Mouse (Mus musculus): ENCODE results near the gene Phf12. TPM values are rescaled to one million over a fixed set of nuclear protein-coding genes. Genes with fewer than 3 reads are reported as not detected.
A peak's percentile ranks its signal among the peaks of the same experiment; 100 is the strongest.
"Not testable (repeated sequence)": the region's sequence is repeated elsewhere in the genome, so short reads cannot be mapped to it uniquely, and the experiment has no call there.

The Phf12 gene
- total RNA-seq, 1 experiment = 38.4 TPM

- no peak overlapping the region for H3K27ac ChIP-seq (ENCODE audit: insufficient read depth, low read depth, low read length, poor library complexity, severe bottlenecking)
- H3K9ac ChIP-seq (ENCODE audit: insufficient read depth, low read depth, low read length, poor library complexity, severe bottlenecking) = no peak overlapping the region
- H3K4me3 ChIP-seq (ENCODE audit: insufficient read depth in 1 of 2, low read depth in 1 of 2, low read length in 2 of 2, poor library complexity in 1 of 2, severe bottlenecking in 1 of 2) = no peak overlapping the region
- H3K9me3 ChIP-seq (ENCODE audit: control insufficient read depth, insufficient read depth, low read depth, low read length) = no peaks in the 10 kb centered on the region
- H3K36me3 ChIP-seq (ENCODE audit: control insufficient read depth, insufficient read depth, low read length, poor library complexity, severe bottlenecking) = peaks cover 5% of the 10 kb centered on the region; the same call in 1 of the 2 replicates
- TF ChIP-seq MAFK (IDR thresholded peaks at IDR 0.05; ENCODE audit: insufficient read depth, low read depth, low read length) (no peak), CHD2 (IDR thresholded peaks at IDR 0.05; ENCODE audit: low read depth, low read length) (no peak), ZC3H11A (IDR thresholded peaks at IDR 0.05; ENCODE audit: borderline replicate concordance, low read depth, low read length) (no peak), HCFC1 (IDR thresholded peaks at IDR 0.05; ENCODE audit: borderline replicate concordance, insufficient read depth, low read length) (no peak), ZNF384 (IDR thresholded peaks at IDR 0.05; ENCODE audit: low read depth, low read length) (no peak)
- no peak for DNase-seq (ENCODE audit: low read depth, low spot score)
- peaks cover 5 to 6% of the 10 kb centered on the region in 2 experiments; a peak in 2 of 4 replicates for H3K4me1 ChIP-seq (ENCODE audit: control insufficient read depth in 2 of 2, insufficient read depth in 2 of 2, low read length in 2 of 2, poor library complexity in 1 of 2)
- in situ Hi-C loops (cut with MboI; ENCODE audit: low sequenced_read_pairs in 2 of 2, unreplicated experiment in 2 of 2) = no loop called here
Measured at GRCm38 (mm10) chr11:78036791-78037190, 54.2 kb downstream of the Phf12 start.

DNA sequence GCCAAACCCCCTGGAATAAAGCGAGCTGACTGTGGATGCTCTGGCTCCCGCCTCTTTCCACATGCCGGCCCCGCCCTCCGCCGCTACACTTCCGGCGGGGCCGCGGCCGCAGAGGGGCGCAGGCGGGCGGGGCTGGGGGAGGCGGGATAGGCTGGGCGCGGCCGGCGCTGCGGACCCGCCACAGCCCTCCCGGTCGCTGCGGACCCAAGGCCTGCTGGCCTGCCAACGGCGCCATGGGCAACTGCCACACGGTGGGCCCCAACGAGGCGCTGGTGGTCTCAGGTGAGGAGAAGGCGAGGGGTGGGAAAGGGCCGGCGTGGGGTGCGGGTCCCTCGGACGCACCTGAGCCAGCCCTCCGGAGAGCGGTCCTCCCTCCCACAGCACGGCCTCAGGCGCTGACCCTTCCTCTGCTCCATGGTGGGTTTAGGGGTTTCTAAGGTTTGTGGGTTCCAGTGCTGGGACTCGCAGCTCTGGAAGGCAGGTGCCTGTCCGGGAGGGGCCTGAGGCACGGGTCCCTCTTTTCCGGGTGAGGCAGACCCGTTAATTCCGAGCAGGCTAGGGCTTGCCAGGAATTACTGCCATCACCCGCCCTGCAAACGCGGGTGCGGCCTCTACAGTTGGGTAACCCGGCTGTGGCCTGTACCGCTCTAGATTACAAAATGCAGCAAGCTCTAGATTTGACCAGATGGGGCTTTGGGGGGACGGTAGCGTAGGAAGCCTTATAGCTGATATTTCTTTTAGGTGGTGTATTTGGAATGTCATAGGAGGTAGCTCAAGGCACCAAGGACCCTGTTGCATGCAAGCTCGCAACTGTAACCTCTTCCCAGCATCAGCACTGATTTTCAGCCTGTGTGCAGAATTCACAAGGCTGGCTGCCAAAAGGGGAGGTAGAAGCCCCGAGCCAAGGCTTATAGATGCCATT is 55.5 kb downstream of the Phf12 start, which contains the start of gene Flot2:
TSS of gene Flot2 (plus strand) at position 101 of the 922 bp plus-strand sequence.
- peaks cover 5% of the 10 kb centered on the region in 2 experiments; a peak in 2 of 4 replicates for H3K4me1 ChIP-seq (ENCODE audit: control insufficient read depth in 2 of 2, insufficient read depth in 2 of 2, low read length in 2 of 2, poor library complexity in 1 of 2)
- no peak within 1 kb of the TSS for H3K27ac ChIP-seq (ENCODE audit: insufficient read depth, low read depth, low read length, poor library complexity, severe bottlenecking)
- H3K36me3 ChIP-seq (ENCODE audit: control insufficient read depth, insufficient read depth, low read length, poor library complexity, severe bottlenecking) = peaks cover 5% of the 10 kb centered on the region; the same call in 1 of the 2 replicates

DNA sequence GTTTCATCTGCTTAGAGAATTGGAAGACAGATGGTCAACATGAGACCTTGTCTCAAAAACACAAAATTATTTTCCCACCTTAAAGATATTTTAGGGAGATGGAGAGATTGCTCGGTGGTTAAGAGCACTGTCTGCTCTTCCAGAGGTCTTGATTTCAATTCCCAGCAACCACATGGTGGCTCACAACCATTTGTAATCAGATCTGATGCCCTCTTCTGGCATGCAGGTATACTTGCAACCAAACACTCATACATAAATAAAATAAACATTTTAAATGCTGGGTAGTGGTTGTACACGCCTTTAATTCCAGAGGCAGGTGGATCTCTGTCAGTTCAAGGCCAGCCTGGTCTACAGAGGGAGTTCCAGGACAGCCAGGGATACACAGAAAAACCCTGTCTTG is 58.3 kb downstream of the Phf12 start:
- DNase-seq (ENCODE audit: low read depth, low spot score) = no peak
- peaks cover 5% of the 10 kb centered on the region in 2 experiments; a peak in 2 of 4 replicates for H3K4me1 ChIP-seq (ENCODE audit: control insufficient read depth in 2 of 2, insufficient read depth in 2 of 2, low read length in 2 of 2, poor library complexity in 1 of 2)
- TF ChIP-seq ZNF384 (IDR thresholded peaks at IDR 0.05; ENCODE audit: low read depth, low read length) = no peak

More for the DNA sequence above, 55.5 kb downstream of the Phf12 start, which contains the start of gene Flot2:
- peak; percentile 30 for DNase-seq (ENCODE audit: low read depth, low spot score)
- in situ Hi-C loops (cut with MboI; ENCODE audit: low sequenced_read_pairs in 2 of 2, unreplicated experiment in 2 of 2) = no loop called here
- H3K9ac ChIP-seq (ENCODE audit: insufficient read depth, low read depth, low read length, poor library complexity, severe bottlenecking) = peak within 1 kb of the TSS; percentile 81
- H3K9me3 ChIP-seq (ENCODE audit: control insufficient read depth, insufficient read depth, low read depth, low read length) = no peaks in the 10 kb centered on the region
- H3K4me3 ChIP-seq (ENCODE audit: insufficient read depth in 1 of 2, low read depth in 1 of 2, low read length in 2 of 2, poor library complexity in 1 of 2, severe bottlenecking in 1 of 2) = peak within 1 kb of the TSS; percentile 74 to 86
- TF ChIP-seq CHD2 (IDR thresholded peaks at IDR 0.05; ENCODE audit: low read depth, low read length) (no peak), HCFC1 (IDR thresholded peaks at IDR 0.05; ENCODE audit: borderline replicate concordance, insufficient read depth, low read length) (no peak), MAFK (IDR thresholded peaks at IDR 0.05; ENCODE audit: insufficient read depth, low read depth, low read length) (no peak), ZC3H11A (IDR thresholded peaks at IDR 0.05; ENCODE audit: borderline replicate concordance, low read depth, low read length) (no peak), ZNF384 (IDR thresholded peaks at IDR 0.05; ENCODE audit: low read depth, low read length) (no peak)

GRCm38 (mm10) chr11:78042290-78042870 is 59.8 kb downstream of the Phf12 start:
- H3K9ac ChIP-seq (ENCODE audit: insufficient read depth, low read depth, low read length, poor library complexity, severe bottlenecking); H3K4me1 ChIP-seq (ENCODE audit: control insufficient read depth in 2 of 2, insufficient read depth in 2 of 2, low read length in 2 of 2, poor library complexity in 1 of 2); H3K36me3 ChIP-seq (ENCODE audit: control insufficient read depth, insufficient read depth, low read length, poor library complexity, severe bottlenecking); H3K4me3 ChIP-seq (ENCODE audit: insufficient read depth in 1 of 2, low read depth in 1 of 2, low read length in 2 of 2, poor library complexity in 1 of 2, severe bottlenecking in 1 of 2); H3K9me3 ChIP-seq (ENCODE audit: control insufficient read depth, insufficient read depth, low read depth, low read length); in situ Hi-C loops (cut with MboI; ENCODE audit: low sequenced_read_pairs in 2 of 2, unreplicated experiment in 2 of 2); H3K27ac ChIP-seq (ENCODE audit: insufficient read depth, low read depth, low read length, poor library complexity, severe bottlenecking): not testable (repeated sequence)
- DNase-seq (ENCODE audit: low read depth, low spot score) = peak; percentile 42
- peak; percentile 48; the same call in 1 of the 2 replicates for TF ChIP-seq ZNF384 (IDR thresholded peaks at IDR 0.05; ENCODE audit: low read depth, low read length)

More for the DNA sequence above, 58.3 kb downstream of the Phf12 start:
- Histone ChIP-seq H3K27ac (ENCODE audit: insufficient read depth, low read depth, low read length, poor library complexity, severe bottlenecking) (no peak overlapping the region), H3K4me3 (ENCODE audit: insufficient read depth in 1 of 2, low read depth in 1 of 2, low read length in 2 of 2, poor library complexity in 1 of 2, severe bottlenecking in 1 of 2) (no peak overlapping the region), H3K9me3 (ENCODE audit: control insufficient read depth, insufficient read depth, low read depth, low read length) (no peaks in the 10 kb centered on the region), H3K36me3 (ENCODE audit: control insufficient read depth, insufficient read depth, low read length, poor library complexity, severe bottlenecking) (no peaks in the 10 kb centered on the region; the same call in 1 of the 2 replicates), H3K9ac (ENCODE audit: insufficient read depth, low read depth, low read length, poor library complexity, severe bottlenecking) (no peak overlapping the region)
- in situ Hi-C loops (cut with MboI; ENCODE audit: low sequenced_read_pairs in 2 of 2, unreplicated experiment in 2 of 2) = no loop called here
